Comparison of ENCODE assay signal across 23 mouse cellular contexts in the genomic region with DNA sequence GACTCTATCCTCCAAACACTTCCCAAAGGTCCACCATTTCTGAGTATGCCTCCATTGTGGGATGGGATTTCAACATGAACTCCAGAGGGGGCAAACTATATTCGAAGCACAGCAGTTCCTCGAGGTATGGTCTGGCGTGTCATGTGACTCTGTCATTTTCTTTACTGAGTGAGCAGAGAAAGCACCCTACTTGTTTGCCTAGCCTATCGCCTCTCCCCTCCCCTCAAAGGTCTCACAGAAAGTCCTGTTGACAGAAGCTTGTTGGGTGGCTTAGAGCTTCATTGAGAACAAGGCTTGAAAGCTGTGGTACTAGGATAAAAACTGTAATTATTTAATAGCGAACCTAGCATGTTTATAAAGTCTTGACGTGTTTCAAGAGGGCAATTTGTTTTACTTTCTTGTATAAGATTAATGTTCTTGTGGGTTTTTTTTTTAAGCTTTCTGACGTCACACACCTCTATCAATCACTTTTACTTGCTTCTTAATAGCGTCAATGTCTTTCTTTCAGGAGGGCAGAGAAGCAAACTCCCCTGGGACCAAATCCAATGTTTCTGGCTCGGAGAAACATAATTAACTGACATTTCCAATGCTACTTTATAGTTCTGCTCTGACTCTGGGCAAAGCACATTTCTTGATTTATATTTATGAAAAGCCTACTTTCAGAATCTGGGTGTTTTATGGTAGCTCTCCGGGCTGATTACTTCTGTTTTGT. TPM values are rescaled to one million over a fixed set of nuclear protein-coding genes. Genes with fewer than 3 reads are reported as not detected.
DNase-seq lines count a peak whose midpoint lies in the region; ATAC-seq and TF ChIP-seq lines count a peak whose summit lies in the region.
"Had no signal": no experiment of that assay in that cellular context is flagged by ENCODE, and none has a peak within 500 bp of the region (broad histone marks: within the 10 kb centered on the region; RNA-seq: fewer than 3 reads in every experiment).

No protein-coding gene starts in this region.

- WGBS in kidney, adult 2 months, result 56% methylated on average over 10 of the region's 10 CpGs
- 32% methylated on average over 10 of the region's 10 CpGs for WGBS in lung, embryonic 15.5 days
- 50% methylated on average over 10 of the region's 10 CpGs for WGBS in lung, adult 2 months

- no peaks in the 10 kb centered on the region for H3K27me3 ChIP-seq in kidney, adult 2 months (replicated peaks; ENCODE audit: control insufficient read depth, insufficient read depth, low read length)
- no peaks in the 10 kb centered on the region for H3K27me3 ChIP-seq in lung, embryonic 15.5 days
- H3K27me3 ChIP-seq: CH12.LX; heart, embryonic 15.5 days; hindbrain, embryonic 13.5 days had no signal

- H3K36me3 ChIP-seq in kidney, adult 2 months (ENCODE audit: control insufficient read depth, insufficient read depth, low read length), result no peaks in the 10 kb centered on the region
- no peaks in the 10 kb centered on the region for H3K36me3 ChIP-seq in lung, embryonic 15.5 days
- H3K36me3 ChIP-seq: embryonic facial prominence, embryonic 10.5 days; forebrain, embryonic 10.5 days; heart, embryonic 15.5 days; hindbrain, embryonic 13.5 days had no signal

- TF ChIP-seq POLR2A in kidney, adult 2 months (IDR thresholded peaks at IDR 0.05; ENCODE audit: low read depth, low read length), result no peak
- TF ChIP-seq POLR2A in lung, adult 2 months (IDR thresholded peaks at IDR 0.05; ENCODE audit: borderline replicate concordance, extremely low read depth, low read depth, low read length), result no peak

- no peak overlapping the region for H3K4me2 ChIP-seq in lung, embryonic 15.5 days
- H3K4me2 ChIP-seq: heart, embryonic 11.5 days; heart, embryonic 15.5 days; hindbrain, embryonic 13.5 days had no signal

- no peak overlapping the region for H3K4me3 ChIP-seq in kidney, adult 2 months (ENCODE audit: insufficient read depth, low read depth, low read length)
- H3K4me3 ChIP-seq in lung, embryonic 15.5 days, result no peak overlapping the region
- no peak overlapping the region for H3K4me3 ChIP-seq in lung, adult 2 months (replicated peaks; ENCODE audit: extremely low read depth, low read depth, low read length)
- H3K4me3 ChIP-seq: embryonic facial prominence, embryonic 10.5 days; erythroblast, embryonic 14.5 days; forebrain, embryonic 10.5 days; gastrocnemius, adult 2 months; heart, embryonic 15.5 days; hindbrain, embryonic 13.5 days had no signal

- no peak overlapping the region for H3K9ac ChIP-seq in lung, embryonic 15.5 days
- H3K9ac ChIP-seq: heart, embryonic 15.5 days; hindbrain, embryonic 13.5 days had no signal

- H3K27ac ChIP-seq in kidney, adult 2 months (ENCODE audit: insufficient read depth, low read depth, low read length), result no peak overlapping the region
- H3K27ac ChIP-seq in lung, embryonic 15.5 days, result peak overlapping the region; percentile 21; the same call in 1 of the 2 replicates
- H3K27ac ChIP-seq: embryonic facial prominence, embryonic 10.5 days; forebrain, embryonic 10.5 days; gastrocnemius, adult 2 months; heart, embryonic 15.5 days; hindbrain, embryonic 13.5 days had no signal

- ATAC-seq in lung, embryonic 15.5 days (ENCODE audit: borderline replicate concordance, extremely low read depth, low FRiP score, low TSS enrichment), result no peak
- ATAC-seq: forebrain, embryonic 14.5 days had no signal

- H3K9me3 ChIP-seq in lung, embryonic 15.5 days, result no peaks in the 10 kb centered on the region
- H3K9me3 ChIP-seq: embryonic facial prominence, embryonic 10.5 days; forebrain, embryonic 10.5 days; heart, embryonic 15.5 days; hindbrain, embryonic 13.5 days had no signal

- TF ChIP-seq CTCF in kidney, adult 2 months (conservative IDR thresholded peaks at IDR 0.05; ENCODE audit: insufficient read depth, insufficient read length, low read depth, low read length), result no peak
- TF ChIP-seq CTCF in lung, adult 2 months (IDR thresholded peaks at IDR 0.05; ENCODE audit: insufficient read depth, low read length), result no peak

- peak; percentile 28 for DNase-seq in kidney, adult 2 months
- no peak for DNase-seq in kidney, adult 18-20 months
- no peak for DNase-seq in lung, adult 2 months
- DNase-seq in MN1 (ENCODE audit: low spot score), result peak; percentile 28
- DNase-seq in mesoderm, embryonic 11.5 days (ENCODE audit: low read depth, low spot score), result peak; percentile 54
- no peak for DNase-seq in adrenal gland, postnatal 4 days (ENCODE audit: low spot score in 2 of 2)
- DNase-seq: adrenal gland, adult 2 months; adrenal gland, postnatal 25 days; cerebellum, adult 2 months; cerebellum, postnatal 10 days; gastrocnemius, adult 2 months; gastrocnemius, postnatal 36 days; heart, adult 18-20 months; heart, postnatal 14 days had no signal

- H3K4me1 ChIP-seq in kidney, adult 2 months (ENCODE audit: control insufficient read depth, insufficient read depth, low read length), result no peaks in the 10 kb centered on the region
- H3K4me1 ChIP-seq in lung, embryonic 15.5 days, result peaks cover 16% of the 10 kb centered on the region
- peaks cover 3% of the 10 kb centered on the region for H3K4me1 ChIP-seq in lung, adult 2 months (ENCODE audit: control insufficient read depth, insufficient read depth, low read length)
- H3K4me1 ChIP-seq: forebrain, embryonic 10.5 days; heart, embryonic 15.5 days had no signal

RNA-seq across cellular contexts. Expression of a gene that starts 32.5 kb away (rescaled TPM):
- polyA plus RNA-seq in kidney, adult 2 months (2012; rRNA removed), result 21.5 and 27.0 TPM in 2 replicates
- polyA plus RNA-seq in lung, embryonic 15.5 days (2015; fragmentation: Nextera tagmentation; extraction: Ambion mirVana), result 74.0 and 77.2 TPM in 2 replicates
- 156 and 242 TPM in 2 replicates for polyA plus RNA-seq in lung, adult 2 months (2012; rRNA removed)
- 100 to 1,000 TPM; 150 to 161 TPM for total RNA-seq in adrenal gland, postnatal 4 days (2021)
- polyA plus RNA-seq: erythroblast, embryonic 14.5 days had no signal

Comparison
In these comparisons a context has a peak if more than half of its experiments do, and no peak if none do; other contexts are left out.
1. DNase-seq: peak in kidney, adult 2 months (single experiment), MN1 (single experiment) and mesoderm, embryonic 11.5 days (single experiment); none in kidney, adult 18-20 months (single experiment), lung, adult 2 months (single experiment) and adrenal gland, postnatal 4 days (0 of 2).